Mouse (Mus musculus) heart, adult 9 months (tissue): ENCODE results near the gene Inpp4b.

Source experiments
- DNase-seq, 2 experiments: peaks; one replicate each; pipeline ENCODE4 v3.0.0; 2022; ENCODE audit warnings: low spot score in 2 of 2

The Inpp4b gene

GRCm38 (mm10) chr8:81342236-81342998 is at the start of gene Inpp4b:
Gene Inpp4b (plus strand): TSS chr8:81342556.
- DNase-seq: peak; percentile 43 to 57

DNA sequence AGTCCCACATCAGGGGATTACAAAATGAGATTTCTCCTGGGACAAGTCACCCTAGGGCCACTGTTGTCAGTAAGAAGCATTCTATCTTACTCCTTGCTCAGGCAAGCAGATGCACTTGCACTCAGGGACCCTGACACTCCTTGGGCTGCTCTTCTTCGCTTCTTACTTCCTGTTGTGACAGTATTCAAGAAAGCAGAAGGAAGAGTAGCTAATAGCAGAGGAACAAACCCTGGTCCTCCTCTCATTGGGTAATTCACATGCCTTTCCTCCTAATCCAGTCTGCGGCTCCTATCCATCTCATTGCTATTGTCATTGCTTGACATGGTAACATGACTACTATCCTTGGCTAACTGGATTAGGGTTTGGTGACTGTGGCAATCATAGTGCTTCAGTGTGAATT is 7.1 kb upstream of the Inpp4b start:
- no peak for DNase-seq

DNA sequence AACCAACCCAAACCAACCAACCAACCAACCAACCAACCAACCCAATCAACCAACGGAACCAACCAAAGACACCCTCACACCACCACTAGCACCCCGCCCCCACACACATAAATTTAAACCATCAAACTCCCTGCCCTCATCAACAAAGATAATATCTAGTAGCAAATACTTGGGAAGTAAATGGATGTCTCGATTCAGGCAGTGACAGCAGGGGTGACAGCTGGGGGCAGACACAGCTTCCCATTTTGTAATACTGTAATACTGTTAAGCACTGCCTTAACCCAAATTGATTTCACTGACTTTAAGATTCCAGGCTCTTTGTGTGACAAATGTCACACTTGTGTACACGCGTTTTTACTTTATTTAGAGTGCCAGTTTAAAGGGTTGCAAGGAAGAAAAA is 1.2 kb upstream of the Inpp4b start:
- DNase-seq: no peak

DNA sequence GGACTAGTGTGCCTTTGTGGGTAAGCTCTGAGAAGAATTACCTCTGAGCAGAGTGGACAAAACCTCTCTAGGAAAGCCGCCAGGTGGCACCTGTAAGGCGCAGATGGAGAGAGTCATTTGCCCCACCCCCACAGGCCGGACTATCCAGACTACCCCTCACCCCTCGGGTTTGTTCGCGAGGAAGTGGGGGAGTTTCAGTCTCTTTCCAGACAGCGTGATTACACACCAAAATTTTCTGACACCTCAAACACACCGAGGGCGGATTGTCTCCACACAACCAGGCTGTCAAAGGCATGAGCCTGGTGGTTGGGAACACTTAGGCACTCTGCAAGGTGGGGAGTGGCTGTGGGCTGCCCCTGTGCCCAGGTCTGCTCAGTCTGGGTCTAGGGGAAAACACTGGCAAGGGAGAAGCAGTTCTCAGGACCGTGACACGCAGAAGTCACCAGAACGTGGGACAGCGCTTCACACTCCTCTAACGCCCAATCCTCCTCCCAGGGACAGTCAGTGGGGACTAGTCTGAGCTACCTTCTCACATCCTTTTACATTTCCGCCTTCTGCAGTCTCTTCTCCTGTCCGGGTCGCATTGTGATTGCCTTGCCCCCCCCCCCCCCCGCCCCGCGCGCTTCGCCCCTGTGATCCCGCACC is 643 bp upstream of the Inpp4b start:
- DNase-seq: peak; percentile 16 to 27

- no peak for DNase-seq
Measured at GRCm38 (mm10) chr8:81342999-81343302, 595 bp downstream of the Inpp4b start.

DNA sequence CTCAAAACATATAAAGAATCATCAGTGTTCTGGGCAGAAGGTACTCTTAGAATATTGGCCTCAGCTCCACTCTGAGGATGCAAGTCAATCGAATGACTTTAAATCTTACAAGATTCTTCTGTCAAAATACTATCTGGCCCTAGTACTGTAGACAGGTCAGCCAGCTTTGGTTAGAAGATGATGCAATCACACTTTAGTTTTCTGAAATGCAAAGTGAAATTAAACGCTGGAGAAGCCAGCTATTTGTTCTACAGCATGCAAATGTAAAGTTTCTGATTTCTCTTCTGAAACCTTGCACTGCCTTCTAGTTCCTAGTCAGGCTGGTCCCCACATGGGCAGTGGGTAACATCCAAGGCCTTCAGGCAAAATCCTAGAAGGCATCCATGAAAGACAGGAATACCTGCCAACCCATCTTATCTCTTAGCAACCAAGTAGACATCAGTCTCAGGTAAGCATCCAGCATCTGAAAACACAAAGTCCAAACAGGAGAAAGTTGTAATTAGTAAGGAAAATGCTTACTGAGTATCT is 2.9 kb downstream of the Inpp4b start:
- no peak for DNase-seq

GRCm38 (mm10) chr8:81349452-81349851 is 7.1 kb downstream of the Inpp4b start:
- DNase-seq: no peak

GRCm38 (mm10) chr8:81353460-81353859 is 11.1 kb downstream of the Inpp4b start:
- no peak for DNase-seq

DNA sequence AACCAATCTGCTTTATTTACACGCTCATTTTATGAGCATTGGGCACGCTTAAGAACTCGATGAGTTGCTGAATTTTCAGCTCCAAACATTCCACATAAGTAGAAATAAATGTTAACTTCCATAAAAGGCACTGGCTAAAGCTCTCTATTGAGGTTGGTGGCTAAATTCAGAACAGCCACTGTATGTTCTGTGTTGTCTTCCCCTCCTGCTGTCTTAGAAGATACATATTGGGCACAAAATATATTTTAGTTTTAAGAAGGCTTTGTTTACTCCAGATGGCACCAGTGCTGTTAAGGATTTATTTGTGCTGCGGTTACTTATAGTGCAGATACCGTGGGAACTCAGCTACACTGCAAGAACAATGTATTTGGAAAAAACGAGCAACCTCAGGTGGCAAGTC is 15.8 kb downstream of the Inpp4b start:
- DNase-seq: no peak

- no peak for DNase-seq
Measured at GRCm38 (mm10) chr8:81360518-81360917, 18.2 kb downstream of the Inpp4b start.

- DNase-seq: peak; percentile 4 to 7
Measured at GRCm38 (mm10) chr8:81361162-81361561, 18.8 kb downstream of the Inpp4b start.

DNA sequence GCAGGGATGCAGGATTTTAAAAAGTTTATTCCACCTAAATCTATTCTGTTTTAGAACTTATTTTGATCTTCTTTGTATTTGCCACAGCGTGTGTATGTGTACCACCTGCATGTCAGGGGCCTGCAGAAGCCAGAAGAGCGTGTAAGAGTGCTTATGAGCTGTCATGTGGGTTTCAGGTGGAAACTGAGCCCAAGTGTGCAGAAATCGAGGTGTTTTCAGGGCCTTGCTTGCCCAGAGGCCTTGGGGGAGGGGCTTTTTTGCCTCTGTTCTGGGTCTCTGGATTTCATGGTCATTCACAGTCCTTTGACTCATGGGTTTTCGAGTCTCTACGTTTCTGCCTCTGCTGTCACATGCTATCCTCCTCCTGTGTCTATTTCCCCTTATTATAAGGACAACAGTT is 28.3 kb downstream of the Inpp4b start:
- no peak for DNase-seq

- no peak for DNase-seq
Measured at GRCm38 (mm10) chr8:81371844-81372243, 29.5 kb downstream of the Inpp4b start.

DNA sequence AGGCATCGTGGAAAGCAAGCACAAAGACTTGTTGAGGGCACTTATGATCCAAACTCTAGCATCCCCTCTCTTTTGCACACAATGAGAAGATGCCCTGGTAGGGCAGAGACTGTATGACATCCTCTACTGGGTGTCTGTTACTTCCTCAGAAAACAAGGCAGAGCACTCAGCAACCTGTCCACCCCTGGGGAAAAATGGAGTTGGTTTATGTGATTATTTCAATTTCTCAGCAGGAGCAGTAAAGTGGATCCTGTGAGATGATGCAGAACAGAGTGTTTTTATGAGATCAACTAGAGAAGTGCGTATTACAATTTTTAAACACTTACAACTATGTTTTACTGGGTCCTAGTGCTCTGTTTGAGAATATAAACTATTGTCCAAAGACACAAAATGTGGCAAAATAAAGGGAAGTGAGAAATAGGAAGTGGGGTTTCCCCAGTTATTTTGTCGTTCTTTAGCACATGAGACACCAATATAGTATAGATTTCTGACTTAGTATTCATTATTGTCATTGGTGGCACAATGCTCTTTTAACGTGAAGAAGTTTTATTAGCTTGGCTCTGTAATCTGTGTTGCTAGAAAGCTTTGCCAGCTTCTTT is 32.6 kb downstream of the Inpp4b start:
- DNase-seq: peak in 1 of 2 experiments; percentile 6

DNA sequence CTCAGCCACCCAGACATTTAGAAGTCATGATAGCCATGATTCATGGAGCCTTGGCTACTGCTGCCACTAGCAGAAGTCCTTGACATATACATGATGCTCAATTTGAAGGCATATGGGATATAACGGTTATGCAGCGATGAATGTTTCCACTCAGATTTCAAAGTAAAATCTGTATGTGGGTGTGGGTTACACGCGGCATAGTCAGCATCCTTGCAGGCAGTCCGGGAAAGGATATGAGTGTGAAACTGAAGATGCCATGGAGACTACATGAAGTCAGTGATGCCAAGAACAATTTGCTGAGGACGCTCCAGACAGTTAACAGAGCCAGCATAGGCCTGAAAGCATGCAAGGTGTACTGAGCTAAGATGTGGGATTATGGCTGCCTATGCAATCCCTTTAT is 46.6 kb downstream of the Inpp4b start:
- no peak for DNase-seq

GRCm38 (mm10) chr8:81399071-81399470 is 56.7 kb downstream of the Inpp4b start:
- no peak for DNase-seq

DNA sequence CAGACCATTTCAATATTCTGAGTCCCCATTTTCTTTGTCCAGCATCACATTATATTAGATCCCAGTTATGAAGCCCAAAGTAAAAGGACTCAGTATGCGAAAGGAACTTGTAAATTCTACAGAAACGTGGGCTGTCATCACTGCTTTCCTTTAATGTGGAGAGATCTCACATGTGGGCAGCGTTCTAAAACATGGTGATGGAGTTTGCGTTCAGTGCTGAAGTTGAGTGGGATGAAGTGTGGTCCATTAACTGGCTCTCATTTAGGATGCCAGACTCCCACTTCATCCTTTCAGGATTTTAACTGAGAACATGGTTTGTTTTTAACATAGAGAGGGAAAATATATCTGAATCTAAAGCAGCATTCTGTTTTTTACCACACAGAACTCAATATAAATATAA is 57.1 kb downstream of the Inpp4b start:
- no peak for DNase-seq

DNA sequence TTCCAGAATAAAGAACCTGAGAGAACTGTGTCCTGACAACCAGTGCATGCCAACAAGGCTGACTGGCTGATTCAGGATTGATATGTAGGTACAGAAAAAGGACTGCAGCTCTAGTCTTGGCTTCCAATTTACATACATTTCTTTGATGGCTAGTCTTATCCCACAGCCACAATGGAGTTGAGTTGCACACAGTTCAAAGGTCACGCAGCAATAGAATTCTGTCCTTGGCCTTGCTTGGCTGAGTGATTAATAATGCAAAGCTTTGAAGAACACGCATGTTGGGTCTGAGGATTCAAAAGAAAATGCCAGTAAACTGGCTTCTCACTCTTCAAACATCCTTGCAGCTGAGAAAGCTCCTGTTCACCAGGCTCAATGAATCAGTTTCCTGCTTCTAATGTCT is 70.4 kb downstream of the Inpp4b start:
- DNase-seq: no peak

GRCm38 (mm10) chr8:81443957-81444356 is 101.6 kb downstream of the Inpp4b start:
- no peak for DNase-seq

DNA sequence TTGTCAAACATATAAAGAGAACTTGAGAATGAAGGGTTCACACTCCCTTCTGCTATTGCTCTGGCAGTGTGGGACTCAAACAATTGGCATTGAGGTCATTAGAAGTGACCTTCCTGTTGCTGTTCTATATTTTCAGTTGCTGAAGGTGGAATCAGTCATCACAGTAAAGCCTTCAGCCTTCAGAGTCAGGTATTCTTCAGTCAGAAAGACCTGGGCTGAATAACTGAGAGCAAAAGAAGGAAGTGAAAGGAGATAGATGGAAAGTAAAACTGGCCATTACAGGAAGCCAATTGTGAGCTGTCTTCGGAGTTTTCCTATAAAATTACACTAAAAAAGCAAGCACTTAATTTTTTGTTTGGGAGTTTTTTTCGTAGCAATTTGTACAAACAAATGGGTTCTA is 107.4 kb downstream of the Inpp4b start:
- no peak for DNase-seq

- DNase-seq: peak; percentile 44 to 65
Measured at GRCm38 (mm10) chr8:81452082-81452481, 109.7 kb downstream of the Inpp4b start.

- no peak for DNase-seq
Measured at GRCm38 (mm10) chr8:81454830-81455229, 112.5 kb downstream of the Inpp4b start.

- no peak for DNase-seq
Measured at GRCm38 (mm10) chr8:81463762-81464161, 121.4 kb downstream of the Inpp4b start.
